Mouse (Mus musculus) monocyte, adult 2 months (primary cell): ENCODE data around the gene Tbc1d10c.

ENCODE experiments used
- DNase-seq, 2 experiments: peaks; one replicate each; pipeline ENCODE4 v3.0.0; 2022; ENCODE audit warnings: low spot score in 2 of 2, low read depth in 1 of 2

The Tbc1d10c gene

DNA sequence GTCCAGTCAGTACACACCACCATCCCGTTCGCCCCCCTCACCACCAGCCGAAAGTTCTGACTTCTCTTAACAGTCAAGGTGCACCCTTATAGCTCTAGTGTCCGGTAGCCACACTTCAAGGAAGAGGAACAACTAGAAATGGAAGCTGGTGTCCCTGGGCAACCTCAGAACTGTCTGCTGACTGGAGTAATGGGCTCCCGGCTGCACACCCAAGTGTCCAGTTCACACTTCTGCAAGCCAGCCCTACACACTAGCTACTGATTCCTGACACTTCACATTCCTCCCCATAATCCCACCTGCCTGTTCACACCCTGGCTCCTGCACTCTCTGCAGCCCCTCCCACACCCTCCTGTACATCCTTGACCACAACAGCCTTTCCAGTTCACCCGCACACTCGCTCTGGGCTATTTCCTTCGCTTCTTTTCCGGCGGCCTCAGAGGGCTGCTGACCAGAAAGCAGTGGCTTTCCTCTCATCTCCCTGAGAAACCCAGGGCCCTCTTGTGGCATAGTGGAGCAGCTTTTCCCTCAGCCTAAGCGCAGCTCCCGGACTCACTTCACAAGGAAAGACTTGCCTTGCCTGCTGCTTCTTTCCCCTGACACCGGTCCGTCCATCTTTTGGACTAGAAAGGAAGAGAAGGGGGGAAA is 25.1 kb upstream of the Tbc1d10c start:
- DNase-seq = no peak

- no peak for DNase-seq
These were observed 24.4 kb upstream of the Tbc1d10c start for GRCm38 (mm10) chr19:4215451-4215840.

DNA sequence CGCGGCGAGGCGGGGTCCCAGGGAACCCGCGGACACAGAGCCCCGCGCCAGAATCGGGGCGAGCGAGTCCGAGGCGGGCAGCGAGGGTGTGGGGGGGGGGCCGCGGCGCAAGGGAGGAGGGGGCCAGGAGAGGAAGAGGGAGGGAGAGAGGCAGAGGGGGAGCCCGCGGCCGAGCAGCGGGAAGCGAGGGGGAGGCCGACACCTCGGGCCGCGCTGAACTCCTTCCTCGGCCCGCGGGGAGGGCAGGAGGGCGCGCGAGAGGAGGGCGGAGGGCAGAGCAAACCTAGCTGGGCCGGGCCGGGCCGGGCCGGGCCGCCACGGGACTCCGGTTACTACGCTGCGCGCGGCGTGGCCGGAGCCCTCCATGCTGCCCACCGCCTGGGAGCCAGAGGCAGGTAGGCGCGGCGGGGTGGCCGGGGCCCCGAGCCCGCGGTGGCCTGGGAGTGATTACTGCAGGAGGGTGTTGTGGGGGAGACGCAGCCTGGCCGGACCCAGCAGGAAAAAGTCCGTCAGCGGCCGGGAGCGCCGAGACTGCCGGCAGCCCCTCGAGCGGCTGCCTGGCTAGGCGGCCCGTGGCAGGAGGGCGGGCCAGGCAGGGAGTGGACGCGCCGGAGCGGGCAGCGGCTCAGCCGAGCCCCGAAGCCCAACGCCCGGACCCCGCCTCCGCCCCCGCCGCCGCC is 23.8 kb upstream of the Tbc1d10c start:
- no peak for DNase-seq

DNA sequence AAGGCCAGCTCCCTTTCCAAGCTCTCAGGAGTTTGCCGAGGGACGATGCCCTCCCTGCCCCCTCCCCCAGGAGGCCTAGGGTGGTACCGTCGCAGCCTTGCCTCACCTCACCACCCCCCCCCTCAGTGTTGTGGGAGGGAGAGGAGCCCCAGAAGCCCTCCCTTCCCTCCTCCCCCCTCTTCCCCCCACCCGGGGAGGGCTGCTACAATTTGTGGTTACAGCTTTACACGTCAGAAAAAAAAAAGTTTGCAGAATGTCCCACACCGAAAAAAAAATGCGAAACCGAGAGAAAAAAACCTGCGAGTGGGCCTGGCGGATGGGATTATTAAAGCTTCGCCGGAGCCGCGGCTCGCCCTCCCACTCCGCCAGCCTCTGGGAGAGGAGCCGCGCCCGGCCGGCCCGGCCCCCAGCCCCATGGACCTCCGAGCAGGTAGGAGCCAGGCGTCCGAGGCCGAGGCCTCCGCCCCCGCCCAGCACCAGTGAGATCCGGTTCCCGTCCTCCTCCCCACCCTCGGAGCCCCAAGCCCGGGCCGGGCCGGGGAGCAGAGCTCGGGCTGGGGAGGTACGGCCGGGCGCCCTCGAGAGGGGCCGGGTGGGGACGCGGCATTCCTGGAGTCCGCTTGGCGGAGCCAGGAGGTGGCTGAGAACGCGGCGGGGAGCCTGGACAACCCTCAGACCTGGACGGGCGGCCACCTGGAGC is 23.1 kb upstream of the Tbc1d10c start, which contains the start of the genes Clcf1 and AC109138.7:
TSS of gene Clcf1 (plus strand) at position 168 of the 700 bp plus-strand sequence.
TSS of gene AC109138.7 (plus strand) at position 287 of the 700 bp plus-strand sequence.
- no peak for DNase-seq

- DNase-seq = peak; percentile 42 to 55
These were observed 22.5 kb upstream of the Tbc1d10c start for GRCm38 (mm10) chr19:4213524-4213974.

- no peak for DNase-seq
These were observed 21.0 kb upstream of the Tbc1d10c start for GRCm38 (mm10) chr19:4211891-4212588.

- no peak for DNase-seq
These were observed 17.5 kb upstream of the Tbc1d10c start for GRCm38 (mm10) chr19:4208563-4208962.

DNA sequence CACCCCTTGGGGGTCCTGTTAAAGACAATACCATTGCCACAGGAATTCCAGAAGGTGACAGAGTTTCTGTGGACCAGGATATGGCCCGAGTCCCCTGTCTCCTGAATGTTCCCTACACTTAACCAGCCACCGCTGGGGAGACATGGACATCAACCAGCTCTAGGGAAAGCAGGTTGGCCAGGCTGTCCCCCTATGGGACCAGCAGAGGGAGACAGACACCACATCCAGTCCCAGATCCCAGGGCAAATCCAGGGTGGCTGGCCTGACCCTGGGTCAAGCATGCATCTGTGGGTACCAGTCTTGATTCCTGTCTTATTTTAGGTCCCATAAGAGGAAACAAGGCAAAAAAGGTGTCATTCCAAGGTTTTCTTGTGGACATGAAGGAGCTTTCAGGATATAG is 15.9 kb upstream of the Tbc1d10c start:
- peak in 1 of 2 experiments; percentile 64 for DNase-seq

GRCm38 (mm10) chr19:4204889-4205288 is 13.8 kb upstream of the Tbc1d10c start:
- no peak for DNase-seq

DNA sequence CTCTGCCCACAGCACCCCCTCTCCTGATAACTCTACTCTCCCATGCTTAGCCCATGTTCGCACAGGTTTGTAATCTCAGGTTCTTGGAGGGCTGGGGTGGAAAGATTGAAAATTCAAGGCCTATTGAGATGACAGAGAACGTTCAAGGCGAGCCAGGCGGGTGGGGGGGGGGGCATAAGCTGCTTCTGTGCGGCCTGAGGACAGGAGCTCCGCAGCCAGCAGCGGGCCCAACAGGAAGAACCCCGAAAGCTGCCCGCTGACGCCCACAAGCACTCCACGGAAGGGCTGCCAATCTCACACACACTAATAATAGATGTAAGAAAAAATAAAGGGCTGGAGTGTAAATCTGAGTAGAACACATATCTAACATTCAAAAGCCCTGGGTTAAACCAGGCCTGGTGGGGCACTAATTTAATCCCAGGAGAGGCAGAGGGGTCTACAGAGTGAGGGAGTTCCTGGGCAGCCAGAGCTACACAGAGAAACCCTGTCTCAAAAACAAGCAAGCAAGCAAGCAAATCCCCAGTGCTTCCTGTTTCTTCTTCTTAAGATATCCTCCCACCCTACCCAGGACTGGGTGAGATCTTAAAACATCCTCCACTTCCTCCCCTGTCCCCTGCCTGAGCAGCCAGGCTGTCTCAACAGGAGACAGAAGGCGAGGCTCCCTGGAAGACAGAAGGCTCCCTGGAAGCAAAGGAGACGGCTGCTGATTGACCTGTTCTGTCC is 12.7 kb upstream of the Tbc1d10c start:
- DNase-seq = no peak

GRCm38 (mm10) chr19:4203148-4203547 is 12.1 kb upstream of the Tbc1d10c start:
- no peak for DNase-seq

GRCm38 (mm10) chr19:4202149-4202548 is 11.1 kb upstream of the Tbc1d10c start:
- no peak for DNase-seq

GRCm38 (mm10) chr19:4201291-4201909 is 10.3 kb upstream of the Tbc1d10c start, which contains the start of gene Rad9a:
Gene Rad9a, minus strand, starts transcription at chr19:4201662.
- DNase-seq = peak; percentile 87 to 89

GRCm38 (mm10) chr19:4197180-4197579 is 6.1 kb upstream of the Tbc1d10c start:
- DNase-seq = no peak

- no peak for DNase-seq
These were observed 5.5 kb upstream of the Tbc1d10c start for GRCm38 (mm10) chr19:4196548-4196947.

DNA sequence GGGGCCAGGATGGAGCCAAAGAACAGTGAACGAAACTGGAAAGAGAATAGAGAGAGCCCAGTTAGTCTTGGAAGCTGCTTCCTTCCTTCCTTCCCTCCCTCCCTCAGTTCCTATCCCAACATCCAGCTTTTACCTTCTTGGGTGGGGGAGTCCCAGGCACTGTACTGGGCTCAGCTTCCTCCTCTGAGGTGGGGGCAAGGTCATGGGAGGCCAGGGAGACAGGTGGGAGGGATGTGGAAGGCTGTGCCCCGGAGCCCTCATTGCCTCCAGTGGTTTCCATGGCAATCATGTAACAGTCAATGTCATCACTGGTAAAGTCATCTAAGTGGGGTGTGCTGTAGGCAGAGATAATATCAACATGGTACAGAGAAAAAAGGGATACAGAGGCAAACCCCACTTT is 5.0 kb upstream of the Tbc1d10c start:
- DNase-seq = no peak

GRCm38 (mm10) chr19:4194776-4195650 is 3.9 kb upstream of the Tbc1d10c start:
- DNase-seq = no peak

GRCm38 (mm10) chr19:4194021-4194724 is 3.1 kb upstream of the Tbc1d10c start:
- DNase-seq = no peak

- no peak for DNase-seq
These were observed 2.0 kb upstream of the Tbc1d10c start for GRCm38 (mm10) chr19:4193129-4193528.
